Mouse (Mus musculus) forebrain, embryonic 12.5 days (tissue): Measurements from ENCODE around the gene Bcl3. TPM values are rescaled to one million over a fixed set of nuclear protein-coding genes. Genes with fewer than 3 reads are reported as not detected.
"Not testable (repeated sequence)": the region's sequence is repeated elsewhere in the genome, so short reads cannot be mapped to it uniquely, and the experiment has no call there.

Experiments used
- ATAC-seq: fragments of 200-750 bp; cut with Nextera tagmentation; 2 replicates; pipeline ENCODE4 v1.8.0; 2017; ENCODE audit warnings: moderate TSS enrichment; ENCODE audit not compliant: low FRiP score
- H3K27ac ChIP-seq: fragments of 300-500 bp; sonication (generic); 2 replicates; pipeline ENCODE4 v1.5.1; 2016; ENCODE audit warnings: mild to moderate bottlenecking
- H3K27me3 ChIP-seq: fragments of 300-500 bp; sonication (generic); 2 replicates; pipeline ENCODE4 v1.6.1; 2016; ENCODE audit warnings: mild to moderate bottlenecking
- H3K36me3 ChIP-seq: fragments of 300-500 bp; sonication (generic); replicated peaks from 2 replicates; pipeline ENCODE4 v1.6.1; 2016; ENCODE audit warnings: mild to moderate bottlenecking
- H3K4me1 ChIP-seq: fragments of 300-500 bp; sonication (generic); 2 replicates; pipeline ENCODE4 v1.6.1; 2016
- H3K4me2 ChIP-seq: fragments of 300-500 bp; sonication (generic); 2 replicates; pipeline ENCODE4 v1.6.1; 2016; ENCODE audit warnings: mild to moderate bottlenecking, moderate library complexity
- H3K4me3 ChIP-seq: fragments of 300-500 bp; sonication (generic); replicated peaks from 2 replicates; pipeline ENCODE4 v1.5.1; 2016; ENCODE audit warnings: mild to moderate bottlenecking
- H3K9ac ChIP-seq: fragments of 300-500 bp; sonication (generic); 2 replicates; pipeline ENCODE4 v1.6.1; 2016; ENCODE audit warnings: mild to moderate bottlenecking
- H3K9me3 ChIP-seq: fragments of 300-500 bp; sonication (generic); 2 replicates; pipeline ENCODE4 v1.6.1; 2016
- WGBS: fragments of 180-500 bp; shearing (Covaris S2); methylation state at CpG from one replicate; pipeline ENCODE4 v1.1.7; 2016; 5-methylcytosine and 5-hydroxymethylcytosine counted together
- polyA plus RNA-seq: library from polyadenylated mRNA; unstranded; fragments of >200 nt; fragmentation: Nextera tagmentation; extraction: Ambion mirVana; gene quantifications from 2 replicates; pipeline ENCODE4 v1.2.1, GENCODE M21; 2016

Gene Bcl3
- polyA plus RNA-seq, 1 experiment from 2014 or later: 0.96 TPM

GRCm38 (mm10) chr7:19792701-19793630 is 29.6 kb downstream of the Bcl3 start:
- Histone ChIP-seq H3K4me3 (no peak overlapping the region), H3K36me3 (no peaks in the 10 kb centered on the region), H3K4me1 (peaks cover 4% of the 10 kb centered on the region), H3K9me3 (no peaks in the 10 kb centered on the region), H3K4me2 (no peak overlapping the region), H3K27ac (no peak overlapping the region), H3K27me3 (peaks cover 37% of the 10 kb centered on the region), H3K9ac (no peak overlapping the region)
- 84% methylated on average over 19 of the region's 19 CpGs for WGBS
- ATAC-seq: no peak

- WGBS: 83% methylated on average over 2 of the region's 2 CpGs
- not testable (repeated sequence) for H3K4me2 ChIP-seq, H3K9me3 ChIP-seq, H3K27ac ChIP-seq, H3K9ac ChIP-seq, ATAC-seq, H3K36me3 ChIP-seq, H3K4me1 ChIP-seq, H3K4me3 ChIP-seq
- H3K27me3 ChIP-seq: peaks cover 26% of the 10 kb centered on the region
Observed at GRCm38 (mm10) chr7:19791504-19791903, 31.1 kb downstream of the Bcl3 start.

- peak overlapping the region; percentile 65 for H3K4me2 ChIP-seq
- peaks cover 11% of the 10 kb centered on the region for H3K27me3 ChIP-seq
- H3K4me3 ChIP-seq: peak overlapping the region; percentile 40
- WGBS: 2% methylated on average over 19 of the region's 19 CpGs
- H3K4me1 ChIP-seq: peaks cover 4% of the 10 kb centered on the region
- H3K9me3 ChIP-seq: no peaks in the 10 kb centered on the region
- peak; percentile 46; the same call in 1 of the 2 replicates for ATAC-seq
- H3K9ac ChIP-seq: peak overlapping the region; percentile 58
- H3K27ac ChIP-seq: no peak overlapping the region
- H3K36me3 ChIP-seq: no peaks in the 10 kb centered on the region
Observed at GRCm38 (mm10) chr7:19789904-19790347, 32.6 kb downstream of the Bcl3 start.

GRCm38 (mm10) chr7:19785874-19786458 is 36.6 kb downstream of the Bcl3 start:
- Histone ChIP-seq H3K9me3 (no peaks in the 10 kb centered on the region), H3K9ac (no peak overlapping the region), H3K27ac (no peak overlapping the region), H3K4me3 (no peak overlapping the region), H3K27me3 (peaks cover 8% of the 10 kb centered on the region), H3K4me2 (no peak overlapping the region), H3K4me1 (peaks cover 4% of the 10 kb centered on the region), H3K36me3 (no peaks in the 10 kb centered on the region)
- 54% methylated on average over 12 of the region's 12 CpGs for WGBS
- ATAC-seq: no peak

GRCm38 (mm10) chr7:19784764-19785535 is 37.6 kb downstream of the Bcl3 start:
- peaks cover 4% of the 10 kb centered on the region for H3K4me1 ChIP-seq
- no peak for ATAC-seq
- H3K27ac ChIP-seq: no peak overlapping the region
- no peak overlapping the region for H3K9ac ChIP-seq
- no peak overlapping the region for H3K4me3 ChIP-seq
- H3K9me3 ChIP-seq: peaks cover 2% of the 10 kb centered on the region; the same call in 1 of the 2 replicates
- 45% methylated on average over 11 of the region's 11 CpGs for WGBS
- no peaks in the 10 kb centered on the region for H3K36me3 ChIP-seq
- no peak overlapping the region for H3K4me2 ChIP-seq
- no peaks in the 10 kb centered on the region for H3K27me3 ChIP-seq

- Histone ChIP-seq H3K4me1 (no peaks in the 10 kb centered on the region; the same call in 1 of the 2 replicates), H3K27me3 (no peaks in the 10 kb centered on the region), H3K27ac (no peak overlapping the region), H3K9me3 (peaks cover 4% of the 10 kb centered on the region; the same call in 1 of the 2 replicates), H3K36me3 (no peaks in the 10 kb centered on the region), H3K9ac (no peak overlapping the region), H3K4me3 (no peak overlapping the region), H3K4me2 (no peak overlapping the region)
- 84% methylated on average over 8 of the region's 8 CpGs for WGBS
- no peak for ATAC-seq
Observed at GRCm38 (mm10) chr7:19783630-19784029, 38.9 kb downstream of the Bcl3 start.

- Histone ChIP-seq H3K9me3 (peaks cover 4% of the 10 kb centered on the region; the same call in 1 of the 2 replicates), H3K4me3 (no peak overlapping the region), H3K27me3 (no peaks in the 10 kb centered on the region), H3K4me2 (no peak overlapping the region), H3K4me1 (no peaks in the 10 kb centered on the region; the same call in 1 of the 2 replicates), H3K27ac (no peak overlapping the region), H3K36me3 (no peaks in the 10 kb centered on the region), H3K9ac (no peak overlapping the region)
- WGBS: 91% methylated on average over 4 of the region's 4 CpGs
- ATAC-seq: no peak
Observed at GRCm38 (mm10) chr7:19782645-19783044, 39.9 kb downstream of the Bcl3 start.

GRCm38 (mm10) chr7:19781741-19782140 is 40.8 kb downstream of the Bcl3 start:
- no peak overlapping the region for H3K9ac ChIP-seq
- 89% methylated on average over 7 of the region's 7 CpGs for WGBS
- no peaks in the 10 kb centered on the region for H3K36me3 ChIP-seq
- H3K27ac ChIP-seq: no peak overlapping the region
- no peak overlapping the region for H3K4me2 ChIP-seq
- H3K27me3 ChIP-seq: no peaks in the 10 kb centered on the region
- no peaks in the 10 kb centered on the region; the same call in 1 of the 2 replicates for H3K4me1 ChIP-seq
- H3K4me3 ChIP-seq: no peak overlapping the region
- peaks cover 4% of the 10 kb centered on the region; the same call in 1 of the 2 replicates for H3K9me3 ChIP-seq
- ATAC-seq: no peak

- no peak overlapping the region for H3K4me3 ChIP-seq
- no peak overlapping the region for H3K4me2 ChIP-seq
- H3K9ac ChIP-seq: no peak overlapping the region
- H3K27ac ChIP-seq: no peak overlapping the region
- ATAC-seq: no peak
- H3K36me3 ChIP-seq: no peaks in the 10 kb centered on the region
- no peaks in the 10 kb centered on the region for H3K27me3 ChIP-seq
- H3K9me3 ChIP-seq: peaks cover 4% of the 10 kb centered on the region; the same call in 1 of the 2 replicates
- WGBS: 80% methylated on average over 4 of the region's 4 CpGs
- no peaks in the 10 kb centered on the region for H3K4me1 ChIP-seq
Observed at GRCm38 (mm10) chr7:19779903-19780302, 42.7 kb downstream of the Bcl3 start.

- no peak overlapping the region for H3K4me2 ChIP-seq
- H3K4me3 ChIP-seq: no peak overlapping the region
- no peak for ATAC-seq
Observed at GRCm38 (mm10) chr7:19778645-19779044, 43.9 kb downstream of the Bcl3 start.

GRCm38 (mm10) chr7:19777049-19777723 is 45.4 kb downstream of the Bcl3 start:
- Histone ChIP-seq H3K36me3 (no peaks in the 10 kb centered on the region), H3K4me2 (no peak overlapping the region), H3K27me3 (peaks cover under 1% of the 10 kb centered on the region; the same call in 1 of the 2 replicates), H3K27ac (no peak overlapping the region), H3K4me3 (no peak overlapping the region), H3K9me3 (peaks cover 4% of the 10 kb centered on the region; the same call in 1 of the 2 replicates), H3K9ac (no peak overlapping the region), H3K4me1 (no peaks in the 10 kb centered on the region)
- ATAC-seq: no peak
- 88% methylated on average over 11 of the region's 11 CpGs for WGBS

More at GRCm38 (mm10) chr7:19778645-19779044, 43.9 kb downstream of the Bcl3 start:
- Histone ChIP-seq H3K9me3 (peaks cover 4% of the 10 kb centered on the region; the same call in 1 of the 2 replicates), H3K4me1 (no peaks in the 10 kb centered on the region), H3K36me3 (no peaks in the 10 kb centered on the region), H3K27ac (no peak overlapping the region), H3K9ac (no peak overlapping the region), H3K27me3 (no peaks in the 10 kb centered on the region)
- 89% methylated on average over 8 of the region's 8 CpGs for WGBS
